Comparison of ENCODE assay signal across 7 mouse cellular contexts in genomic region chr7:102248691-102249404, GRCm38 (mm10). TPM values are rescaled to one million over a fixed set of nuclear protein-coding genes. Genes with fewer than 3 reads are reported as not detected.
A peak's percentile ranks its signal among the peaks of the same experiment; 100 is the strongest.
DNase-seq lines count a peak whose midpoint lies in the region; ATAC-seq and TF ChIP-seq lines count a peak whose summit lies in the region.

No protein-coding gene starts in this region.

- H3K27ac ChIP-seq in heart, postnatal 0 days (ENCODE audit: low read depth), result peak overlapping the region; percentile 97
- peak overlapping the region; percentile 100 for H3K27ac ChIP-seq in liver, postnatal 0 days (ENCODE audit: low read depth)

- no peaks in the 10 kb centered on the region for H3K27me3 ChIP-seq in heart, postnatal 0 days (ENCODE audit: control insufficient read depth, insufficient read depth, low read length)
- no peaks in the 10 kb centered on the region for H3K27me3 ChIP-seq in liver, postnatal 0 days (ENCODE audit: insufficient read depth, low read length)

- TF ChIP-seq EP300 in heart, postnatal 0 days (IDR thresholded peaks at IDR 0.05; ENCODE audit: low read depth), result no peak
- TF ChIP-seq EP300 in liver, postnatal 0 days (IDR thresholded peaks at IDR 0.05; ENCODE audit: low read depth), result peak; percentile 50; the same call in 1 of the 2 replicates

- no peaks in the 10 kb centered on the region for H3K36me3 ChIP-seq in heart, postnatal 0 days (replicated peaks; ENCODE audit: control insufficient read depth, insufficient read depth, low read length)
- no peaks in the 10 kb centered on the region for H3K36me3 ChIP-seq in liver, postnatal 0 days (replicated peaks; ENCODE audit: insufficient read depth, low read length)

- H3K4me3 ChIP-seq in heart, postnatal 0 days (ENCODE audit: low read depth, low read length), result peak overlapping the region; percentile 93
- peak overlapping the region; percentile 92 for H3K4me3 ChIP-seq in liver, postnatal 0 days (ENCODE audit: low read depth, low read length)

- H3K9ac ChIP-seq in heart, postnatal 0 days (replicated peaks; ENCODE audit: low read depth, low read length), result peak overlapping the region; percentile 88
- H3K9ac ChIP-seq in liver, postnatal 0 days (replicated peaks), result peak overlapping the region; percentile 93

- peak; percentile 12 for ATAC-seq in CD4-positive, CD25-positive, alpha-beta regulatory T cell, adult 4 months
- no peak for ATAC-seq in heart, postnatal 0 days (ENCODE audit: insufficient read depth, low read depth)
- ATAC-seq in liver, postnatal 0 days, result no peak

- no peaks in the 10 kb centered on the region for H3K9me3 ChIP-seq in heart, postnatal 0 days (replicated peaks; ENCODE audit: control insufficient read depth, low read length)
- no peaks in the 10 kb centered on the region for H3K9me3 ChIP-seq in liver, postnatal 0 days (ENCODE audit: low read length)

- 15% methylated on average over 16 of the region's 16 CpGs for WGBS in heart, postnatal 0 days
- 6% methylated on average over 16 of the region's 16 CpGs for WGBS in liver, postnatal 0 days (ENCODE audit: insufficient replicate concordance)

- H3K4me2 ChIP-seq in heart, postnatal 0 days (ENCODE audit: low read depth, low read length), result peak overlapping the region; percentile 81
- H3K4me2 ChIP-seq in liver, postnatal 0 days (ENCODE audit: low read depth, low read length), result peak overlapping the region; percentile 80

- peak; percentile 60 for DNase-seq in T-cell, adult 2 months (ENCODE audit: low spot score)
- no peak for DNase-seq in heart, postnatal 0 days (ENCODE audit: low spot score)
- DNase-seq in liver, postnatal 0 days, result peak; percentile 49
- peak; percentile 72 to 76 for DNase-seq in spleen, postnatal 36 days (ENCODE audit: low spot score in 2 of 2)
- DNase-seq in layer of hippocampus, adult 9-11 months, result no peak
- no peak for DNase-seq in right cerebral cortex, adult 18-20 months

- TF ChIP-seq CTCF in heart, postnatal 0 days (IDR thresholded peaks at IDR 0.05; ENCODE audit: low read depth), result no peak
- TF ChIP-seq CTCF in liver, postnatal 0 days (IDR thresholded peaks at IDR 0.05; ENCODE audit: low read depth), result no peak

- H3K4me1 ChIP-seq in heart, postnatal 0 days (ENCODE audit: control insufficient read depth, insufficient read depth), result peaks cover 46% of the 10 kb centered on the region
- H3K4me1 ChIP-seq in liver, postnatal 0 days (ENCODE audit: insufficient read depth), result peaks cover 53% of the 10 kb centered on the region

RNA-seq across cellular contexts. Expression of gene Rhog, which starts 7.0 kb away (rescaled TPM):
- polyA plus RNA-seq in CD4-positive, CD25-positive, alpha-beta regulatory T cell, adult 4 months (2017; shearing (Covaris generic)), result 100 to 1,000 TPM; 146 to 173 TPM
- 24.6 and 31.3 TPM in 2 replicates for total RNA-seq in heart, postnatal 0 days (2014; rRNA removed; ENCODE audit: low replicate concordance)
- polyA plus RNA-seq in heart, postnatal 0 days (2015; fragmentation: Nextera tagmentation; extraction: Ambion mirVana), result 34.7 and 36.7 TPM in 2 replicates
- polyA plus RNA-seq in liver, postnatal 0 days (2015; fragmentation: Nextera tagmentation; extraction: Ambion mirVana), result 52.3 and 54.5 TPM in 2 replicates

RNA-seq across cellular contexts. Expression of gene Stim1, which starts 18.8 kb away (rescaled TPM):
- 10 to 100 TPM; 48.9 to 54.7 TPM for polyA plus RNA-seq in CD4-positive, CD25-positive, alpha-beta regulatory T cell, adult 4 months (2017; shearing (Covaris generic))
- total RNA-seq in heart, postnatal 0 days (2014; rRNA removed; ENCODE audit: low replicate concordance), result 28.1 and 59.0 TPM in 2 replicates
- polyA plus RNA-seq in heart, postnatal 0 days (2015; fragmentation: Nextera tagmentation; extraction: Ambion mirVana), result 11.4 and 11.6 TPM in 2 replicates
- polyA plus RNA-seq in liver, postnatal 0 days (2015; fragmentation: Nextera tagmentation; extraction: Ambion mirVana), result 15.6 and 17.9 TPM in 2 replicates

RNA-seq across cellular contexts. Expression of gene Pgap2, which starts 38.8 kb away (rescaled TPM):
- 10 to 100 TPM; 46.8 to 60.4 TPM for polyA plus RNA-seq in CD4-positive, CD25-positive, alpha-beta regulatory T cell, adult 4 months (2017; shearing (Covaris generic))
- 79.5 and 117 TPM in 2 replicates for total RNA-seq in heart, postnatal 0 days (2014; rRNA removed; ENCODE audit: low replicate concordance)
- polyA plus RNA-seq in heart, postnatal 0 days (2015; fragmentation: Nextera tagmentation; extraction: Ambion mirVana), result 60.9 TPM in 2 replicates
- polyA plus RNA-seq in liver, postnatal 0 days (2015; fragmentation: Nextera tagmentation; extraction: Ambion mirVana), result 27.2 and 28.7 TPM in 2 replicates

RNA-seq across cellular contexts. Expression of gene Nup98, which starts 38.9 kb away (rescaled TPM):
- 10 to 100 TPM; 37.2 to 39.6 TPM for polyA plus RNA-seq in CD4-positive, CD25-positive, alpha-beta regulatory T cell, adult 4 months (2017; shearing (Covaris generic))
- total RNA-seq in heart, postnatal 0 days (2014; rRNA removed; ENCODE audit: low replicate concordance), result 28.0 and 36.0 TPM in 2 replicates
- 10.6 and 12.2 TPM in 2 replicates for polyA plus RNA-seq in heart, postnatal 0 days (2015; fragmentation: Nextera tagmentation; extraction: Ambion mirVana)
- polyA plus RNA-seq in liver, postnatal 0 days (2015; fragmentation: Nextera tagmentation; extraction: Ambion mirVana), result 7.0 and 8.6 TPM in 2 replicates

Comparison
In these comparisons a context has a peak if more than half of its experiments do, and no peak if none do; other contexts are left out.
1. DNase-seq: peak in T-cell, adult 2 months (single experiment), liver, postnatal 0 days (single experiment) and spleen, postnatal 36 days (2 of 2); none in heart, postnatal 0 days (single experiment), layer of hippocampus, adult 9-11 months (single experiment) and right cerebral cortex, adult 18-20 months (single experiment).